Mouse (Mus musculus) left cerebral cortex, postnatal 10 days (tissue): ENCODE measurements around the gene Tgfbrap1. TPM values are rescaled to one million over a fixed set of nuclear protein-coding genes. Genes with fewer than 3 reads are reported as not detected.
"Not testable (repeated sequence)": the region's sequence is repeated elsewhere in the genome, so short reads cannot be mapped to it uniquely, and the experiment has no call there.

Experiments
- DNase-seq, 2 experiments: peaks; one replicate each; pipeline ENCODE4 v3.0.0; 2021 to 2022; ENCODE audit warnings: low spot score in 2 of 2, mixed read lengths in 1 of 2; ENCODE audit errors: extremely low spot score in 1 of 2
- intact Hi-C: fragments of 180-260 bp; cut with DNase I; formaldehyde crosslinking; loops from one replicate; pipeline ENCODE4 v1.15.1; 2025
- microRNA-seq: library from miRNA; unstranded; fragments of <30 nt; microRNA quantifications from one replicate; pipeline ENCODE4 v1.2.0, GENCODE M21; 2022
- total RNA-seq, 2 experiments: library from RNA; stranded (reverse); gene quantifications; 2 replicates each; pipeline ENCODE4 v1.2.3; 2021

Gene Tgfbrap1
- total RNA-seq, 2 experiments from 2014 or later: 41.2 to 42.6 TPM

DNA sequence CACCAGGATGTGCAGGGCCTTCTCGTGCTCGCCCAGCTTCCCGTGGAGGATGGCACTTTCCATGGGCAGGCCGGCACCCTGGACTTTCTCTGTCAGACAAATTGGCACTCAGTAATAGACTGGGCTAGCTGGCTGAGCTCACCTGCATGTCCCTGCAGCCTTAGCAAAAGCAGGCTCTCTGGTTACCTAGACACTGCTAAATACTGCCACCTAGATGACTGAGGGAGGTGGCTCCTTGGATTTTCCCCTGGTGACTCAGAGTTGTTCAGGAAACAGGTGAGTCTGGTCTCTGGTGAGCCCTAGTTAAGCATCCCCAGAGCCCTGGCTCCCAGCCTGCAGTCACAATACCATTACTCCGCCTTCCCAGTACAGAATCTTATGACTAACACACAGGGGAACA lies 46.5 kb downstream of the Tgfbrap1 start:
- DNase-seq: no peak
- intact Hi-C loops: no loop called here

- no peak for DNase-seq
- intact Hi-C loops: no loop called here
Measured at GRCm38 (mm10) chr1:43047811-43048210, 50.6 kb downstream of the Tgfbrap1 start.

- intact Hi-C loops: no loop called here
- DNase-seq: no peak
Measured at GRCm38 (mm10) chr1:43046990-43047389, 51.4 kb downstream of the Tgfbrap1 start.

DNA sequence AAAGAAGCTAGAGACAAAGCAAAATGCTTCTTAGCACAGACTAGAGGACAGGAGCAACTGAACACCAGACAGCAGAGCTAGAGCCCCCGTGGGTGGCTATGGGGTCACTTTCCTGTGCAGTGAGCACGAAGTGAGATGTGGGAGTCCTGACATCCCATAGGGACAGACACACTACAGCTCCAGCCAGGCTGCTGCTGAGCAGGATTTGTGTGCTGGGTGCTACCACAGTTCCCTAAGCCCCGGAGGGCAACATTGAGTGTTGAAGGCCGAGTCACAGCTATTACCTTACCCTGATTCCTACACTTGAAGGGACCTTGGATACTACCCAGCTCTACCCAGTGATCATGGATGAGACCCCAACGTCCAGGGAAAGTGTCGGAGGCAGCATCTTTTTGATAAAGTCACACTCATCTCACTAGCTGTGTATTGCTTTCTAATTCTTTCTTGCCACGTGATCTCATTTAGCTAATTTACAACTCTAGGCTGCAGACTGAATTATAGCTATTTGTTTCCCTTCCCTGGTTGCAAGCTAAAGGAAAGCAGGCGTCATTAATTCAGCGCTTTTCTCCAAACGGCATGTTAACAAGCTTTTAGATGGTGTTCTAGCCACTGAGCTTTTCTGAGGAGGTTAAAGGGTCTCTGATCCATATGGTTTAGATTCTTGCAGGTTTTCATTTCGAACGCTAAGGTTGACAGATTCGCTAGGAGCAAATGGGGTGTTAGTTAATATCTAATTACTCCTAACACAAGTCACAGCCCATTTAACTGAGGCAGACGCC lies 53.0 kb downstream of the Tgfbrap1 start:
- DNase-seq: no peak
- intact Hi-C loops: no loop called here

DNA sequence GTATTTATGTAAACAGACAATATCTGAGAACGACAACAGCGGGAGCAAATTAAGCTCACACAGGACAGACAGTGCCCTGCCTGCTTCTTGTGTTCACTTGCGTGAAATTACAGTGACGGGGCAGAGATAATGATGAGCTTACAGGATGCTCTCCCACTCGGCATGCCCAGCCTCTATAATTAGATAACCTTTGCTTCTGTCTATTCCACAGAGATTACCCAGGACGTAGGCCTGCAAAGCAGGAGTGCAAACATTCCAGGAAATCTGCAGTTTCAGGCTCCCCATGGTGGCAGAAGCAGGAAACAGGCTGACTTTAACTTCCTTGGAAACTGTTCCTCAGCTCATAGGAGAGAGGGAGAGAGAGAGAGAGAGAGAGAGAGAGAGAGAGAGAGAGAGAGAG lies 56.2 kb downstream of the Tgfbrap1 start:
- DNase-seq: peak in 1 of 2 experiments; percentile 33
- intact Hi-C loops: loop anchor here (2.0 kb wide), 1 partner anchor 125 kb away; no protein-coding TSS in a partner anchor

DNA sequence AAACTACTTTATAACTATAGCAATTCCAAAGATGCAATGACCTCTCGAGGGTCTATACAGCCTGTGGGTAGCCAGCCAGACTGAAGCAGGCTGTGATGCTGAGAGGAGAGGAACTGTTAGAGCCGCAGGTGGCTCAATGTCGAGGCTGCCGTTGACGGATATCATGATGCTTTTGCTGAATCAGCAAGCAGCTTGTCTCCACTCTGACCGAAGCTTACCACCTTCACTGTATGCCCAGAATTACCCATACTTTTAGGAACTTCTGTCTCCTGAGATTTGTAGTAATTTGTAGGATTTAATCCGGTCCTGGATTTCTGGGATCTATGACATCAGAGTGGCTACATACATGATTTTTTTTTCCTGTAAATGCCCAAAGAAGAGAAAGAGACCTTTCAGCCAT lies 62.4 kb downstream of the Tgfbrap1 start:
- intact Hi-C loops: no loop called here
- DNase-seq: no peak

- DNase-seq, intact Hi-C loops: not testable (repeated sequence)
Measured at GRCm38 (mm10) chr1:43015153-43015685, 83.2 kb downstream of the Tgfbrap1 start.

DNA sequence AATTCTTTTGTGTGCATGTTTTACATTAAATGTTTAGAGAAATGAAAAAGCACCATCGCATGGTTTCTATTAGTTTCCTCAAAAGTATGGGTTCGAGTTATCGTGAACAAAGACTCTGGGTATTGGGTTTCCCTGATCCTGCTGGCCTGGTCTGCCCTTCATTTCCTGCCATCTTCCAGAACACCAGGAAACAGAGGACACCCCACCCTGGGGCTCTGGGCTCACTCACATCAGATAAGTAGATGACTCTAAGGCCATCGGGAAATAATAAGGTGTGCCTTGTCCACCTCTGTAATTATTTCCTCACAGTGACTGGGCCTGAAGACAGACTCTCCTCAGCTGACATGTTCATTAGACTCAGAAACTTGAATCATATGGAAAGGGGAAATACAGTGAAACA lies 88.0 kb downstream of the Tgfbrap1 start:
- no peak for DNase-seq
- intact Hi-C loops: no loop called here

GRCm38 (mm10) chr1:43006524-43006923 lies 91.9 kb downstream of the Tgfbrap1 start:
- DNase-seq: no peak
- intact Hi-C loops: no loop called here

- peak in 1 of 2 experiments; percentile 14 for DNase-seq
- intact Hi-C loops: no loop called here
Measured at GRCm38 (mm10) chr1:43006051-43006514, 92.4 kb downstream of the Tgfbrap1 start.

Small RNA genes lying within 50 kb of the gene (microRNA-seq; reads per million reads assigned to microRNA genes)
- not detected for gene Gm24001

Other genes starting within 250 kb of the Tgfbrap1 start
- 10 to 100 TPM; 37.7 to 39.4 TPM for gene Mrps9, start 247.4 kb downstream of the Tgfbrap1 start, total RNA-seq
- 10 to 100 TPM; 20.0 to 21.1 TPM for gene Gpr45, start 145.8 kb downstream of the Tgfbrap1 start, total RNA-seq
- 10 to 100 TPM; 19.7 to 20.3 TPM for gene AI597479, start 73 bp upstream of the Tgfbrap1 start, total RNA-seq
- gene Fhl2, start 98.3 kb upstream of the Tgfbrap1 start, total RNA-seq: 10 to 100 TPM; 35.5 to 38.3 TPM